Mouse (Mus musculus): Measurements from ENCODE around the gene Agap1.

Agap1 gene

GRCm38 (mm10) chr1:89581766-89582125 lies 127.1 kb downstream of the Agap1 start:
- DNase-seq, result peak; percentile 32 to 33

GRCm38 (mm10) chr1:89583369-89583768 lies 128.8 kb downstream of the Agap1 start:
- DNase-seq, result no peak

GRCm38 (mm10) chr1:89586991-89587683 lies 132.5 kb downstream of the Agap1 start:
- DNase-seq, result no peak

- no peak for DNase-seq
Observed at GRCm38 (mm10) chr1:89588154-89588553, 133.5 kb downstream of the Agap1 start.

- DNase-seq, result no peak
Observed at GRCm38 (mm10) chr1:89590994-89591393, 136.4 kb downstream of the Agap1 start.

- no peak for DNase-seq
Observed at GRCm38 (mm10) chr1:89593219-89593618, 138.6 kb downstream of the Agap1 start.

GRCm38 (mm10) chr1:89594999-89595398 lies 140.4 kb downstream of the Agap1 start:
- DNase-seq, result no peak

- no peak for DNase-seq
Observed at GRCm38 (mm10) chr1:89595421-89595820, 140.8 kb downstream of the Agap1 start.

- no peak for DNase-seq
Observed at GRCm38 (mm10) chr1:89596223-89596622, 141.6 kb downstream of the Agap1 start.

- DNase-seq, result no peak
Observed at GRCm38 (mm10) chr1:89598906-89599305, 144.3 kb downstream of the Agap1 start.

- DNase-seq, result no peak
Observed at GRCm38 (mm10) chr1:89599983-89600741, 145.6 kb downstream of the Agap1 start.

- no peak for DNase-seq
Observed at GRCm38 (mm10) chr1:89601349-89601748, 146.7 kb downstream of the Agap1 start.

- peak in 1 of 2 experiments; percentile 39 for DNase-seq
Observed at GRCm38 (mm10) chr1:89602879-89603278, 148.3 kb downstream of the Agap1 start.

- peak; percentile 90 for DNase-seq
Observed at GRCm38 (mm10) chr1:89606612-89607011, 152.0 kb downstream of the Agap1 start.

- peak; percentile 15 to 43 for DNase-seq
Observed at GRCm38 (mm10) chr1:89608766-89609165, 154.2 kb downstream of the Agap1 start.

- no peak for DNase-seq
Observed at GRCm38 (mm10) chr1:89609964-89610363, 155.4 kb downstream of the Agap1 start.

GRCm38 (mm10) chr1:89611521-89611920 lies 156.9 kb downstream of the Agap1 start:
- peak; percentile 35 to 47 for DNase-seq

GRCm38 (mm10) chr1:89613234-89613870 lies 158.7 kb downstream of the Agap1 start:
- no peak for DNase-seq

- DNase-seq, result no peak
Observed at GRCm38 (mm10) chr1:89616556-89616955, 161.9 kb downstream of the Agap1 start.

- DNase-seq, result no peak
Observed at GRCm38 (mm10) chr1:89617336-89617735, 162.7 kb downstream of the Agap1 start.

- no peak for DNase-seq
Observed at GRCm38 (mm10) chr1:89619963-89620362, 165.4 kb downstream of the Agap1 start.

GRCm38 (mm10) chr1:89621014-89621791 lies 166.6 kb downstream of the Agap1 start:
- no peak for DNase-seq

- peak; percentile 79 to 84 for DNase-seq
Observed at GRCm38 (mm10) chr1:89621952-89622351, 167.3 kb downstream of the Agap1 start.
